Mouse (Mus musculus) hindbrain, embryonic 12.5 days (tissue): ENCODE results near the gene Ptpra. TPM values are rescaled to one million over a fixed set of nuclear protein-coding genes. Genes with fewer than 3 reads are reported as not detected.

Experiments
- ATAC-seq: fragments of 200-750 bp; cut with Nextera tagmentation; 2 replicates; pipeline ENCODE4 v1.8.0; 2017; ENCODE audit warnings: moderate TSS enrichment; ENCODE audit not compliant: low FRiP score
- H3K27ac ChIP-seq: fragments of 300-500 bp; sonication (generic); 2 replicates; pipeline ENCODE4 v1.5.1; 2016; ENCODE audit warnings: mild to moderate bottlenecking
- H3K27me3 ChIP-seq: fragments of 300-500 bp; sonication (generic); 2 replicates; pipeline ENCODE4 v1.6.1; 2016; ENCODE audit warnings: mild to moderate bottlenecking
- H3K36me3 ChIP-seq: fragments of 300-500 bp; sonication (generic); 2 replicates; pipeline ENCODE4 v1.6.1; 2016; ENCODE audit warnings: mild to moderate bottlenecking
- H3K4me1 ChIP-seq: fragments of 300-500 bp; sonication (generic); 2 replicates; pipeline ENCODE4 v1.6.1; 2016
- H3K4me2 ChIP-seq: fragments of 300-500 bp; sonication (generic); replicated peaks from 2 replicates; pipeline ENCODE4 v1.6.1; 2016; ENCODE audit warnings: mild to moderate bottlenecking
- H3K4me3 ChIP-seq: fragments of 300-500 bp; sonication (generic); 2 replicates; pipeline ENCODE4 v1.5.1; 2016; ENCODE audit warnings: mild to moderate bottlenecking
- H3K9ac ChIP-seq: fragments of 300-500 bp; sonication (generic); 2 replicates; pipeline ENCODE4 v1.6.1; 2016; ENCODE audit warnings: mild to moderate bottlenecking, moderate library complexity
- H3K9me3 ChIP-seq: fragments of 300-500 bp; sonication (generic); replicated peaks from 2 replicates; pipeline ENCODE4 v1.6.1; 2016; ENCODE audit warnings: mild to moderate bottlenecking
- WGBS: fragments of 180-500 bp; shearing (Covaris S2); methylation state at CpG from one replicate; pipeline ENCODE4 v1.1.7; 2016; 5-methylcytosine and 5-hydroxymethylcytosine counted together
- polyA plus RNA-seq: library from polyadenylated mRNA; unstranded; fragments of >200 nt; fragmentation: Nextera tagmentation; extraction: Ambion mirVana; gene quantifications from 2 replicates; pipeline ENCODE4 v1.2.1, GENCODE M21; 2016

The Ptpra gene
- polyA plus RNA-seq, 1 experiment from 2014 or later = 129 TPM

DNA sequence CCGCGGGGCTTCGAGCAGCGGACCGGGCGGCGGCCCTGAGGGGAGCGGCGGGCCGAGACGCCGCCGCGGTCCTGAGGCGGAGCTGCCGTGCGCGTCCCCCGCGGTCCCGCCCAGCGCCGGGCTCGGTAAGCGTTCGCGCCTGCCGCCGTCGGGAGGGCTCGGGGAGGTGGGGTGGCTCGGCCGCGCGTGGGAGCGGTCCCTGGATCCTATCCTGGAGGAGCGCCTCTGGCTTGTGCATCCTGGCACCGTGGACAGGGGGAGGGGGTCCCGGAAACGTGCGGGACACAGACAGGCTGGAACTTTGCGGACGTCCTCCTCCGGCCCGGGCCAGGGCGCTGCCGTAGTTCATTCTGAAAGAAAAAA, 337 bp downstream of the Ptpra start:
- H3K27me3 ChIP-seq = peaks cover 9% of the 10 kb centered on the region; the same call in 1 of the 2 replicates
- H3K9me3 ChIP-seq = no peaks in the 10 kb centered on the region
- peak overlapping the region; percentile 76 for H3K9ac ChIP-seq
- peak overlapping the region; percentile 84 for H3K4me2 ChIP-seq
- H3K4me1 ChIP-seq = peaks cover 22% of the 10 kb centered on the region
- under 1% methylated on average over 46 of the region's 47 CpGs for WGBS
- H3K4me3 ChIP-seq = peak overlapping the region; percentile 84
- peak; percentile 81 for ATAC-seq
- peak overlapping the region; percentile 76 for H3K27ac ChIP-seq
- H3K36me3 ChIP-seq = no peaks in the 10 kb centered on the region

DNA sequence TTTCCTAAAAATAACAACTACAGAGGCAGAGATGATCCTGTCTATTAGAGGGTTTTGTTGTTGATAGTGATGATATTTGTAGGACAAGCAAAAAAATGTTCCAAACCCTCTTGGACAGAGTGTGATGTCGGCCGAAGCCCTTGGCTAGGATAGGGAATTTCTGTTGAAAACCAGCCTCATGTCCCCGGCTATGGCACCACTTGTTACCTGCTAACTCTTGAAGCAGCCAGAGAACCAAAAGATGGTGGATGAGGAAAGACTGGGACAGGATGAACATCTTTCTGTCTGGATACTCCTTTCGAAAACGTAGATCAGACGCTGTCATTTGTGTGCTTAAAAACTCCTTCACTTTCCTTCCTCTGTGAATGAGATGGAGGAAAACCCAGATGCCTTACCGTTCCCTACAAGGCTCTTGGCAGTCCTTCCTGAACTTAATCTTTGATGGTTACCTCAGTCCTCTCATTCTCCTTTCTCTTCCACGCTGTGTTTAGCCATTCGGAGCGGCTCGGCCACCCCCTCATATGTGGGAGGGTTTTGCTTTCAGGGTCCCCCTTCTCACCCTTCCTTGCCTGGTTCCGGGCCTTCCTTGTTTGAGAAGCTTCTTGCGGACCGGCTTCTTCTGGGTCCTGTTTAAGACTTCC, 1.1 kb downstream of the Ptpra start:
- no peak overlapping the region for H3K27ac ChIP-seq
- 71% methylated on average over 14 of the region's 14 CpGs for WGBS
- H3K36me3 ChIP-seq = no peaks in the 10 kb centered on the region
- H3K9me3 ChIP-seq = no peaks in the 10 kb centered on the region
- peaks cover 27% of the 10 kb centered on the region for H3K4me1 ChIP-seq
- no peak for ATAC-seq
- peak overlapping the region; percentile 76 for H3K9ac ChIP-seq
- H3K27me3 ChIP-seq = peaks cover 9% of the 10 kb centered on the region; the same call in 1 of the 2 replicates
- peak overlapping the region; percentile 84 for H3K4me3 ChIP-seq
- peak overlapping the region; percentile 84 for H3K4me2 ChIP-seq

DNA sequence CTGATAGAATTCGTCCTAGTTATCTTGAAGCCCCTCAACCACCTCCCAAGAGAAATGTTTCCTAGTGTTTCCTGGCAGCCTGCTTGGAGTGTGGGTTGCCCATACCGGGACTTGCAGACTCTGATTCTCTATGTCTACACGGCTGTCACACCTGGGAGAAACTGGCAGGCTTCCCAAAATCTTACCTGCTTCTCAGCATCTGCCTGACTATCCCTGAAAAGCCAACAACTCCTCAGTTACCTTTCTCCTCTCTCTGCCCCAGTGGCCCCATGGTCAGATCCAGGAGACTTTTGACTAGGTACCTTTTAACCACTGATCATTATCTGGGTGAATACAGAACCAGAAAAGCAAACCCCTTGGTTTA, 1.6 kb downstream of the Ptpra start:
- Histone ChIP-seq H3K27me3 (peaks cover 7% of the 10 kb centered on the region; the same call in 1 of the 2 replicates), H3K9ac (peak overlapping the region; percentile 76; the same call in 1 of the 2 replicates), H3K36me3 (no peaks in the 10 kb centered on the region), H3K4me2 (peak overlapping the region; percentile 84), H3K4me1 (peaks cover 28% of the 10 kb centered on the region), H3K9me3 (no peaks in the 10 kb centered on the region), H3K4me3 (peak overlapping the region; percentile 84; the same call in 1 of the 2 replicates), H3K27ac (no peak overlapping the region)
- 78% methylated on average over 3 of the region's 3 CpGs for WGBS
- ATAC-seq = no peak

GRCm38 (mm10) chr2:130452266-130452665, 2.2 kb downstream of the Ptpra start:
- WGBS = 70% methylated on average over 2 of the region's 2 CpGs
- no peak overlapping the region for H3K27ac ChIP-seq
- no peak overlapping the region for H3K4me2 ChIP-seq
- no peaks in the 10 kb centered on the region for H3K36me3 ChIP-seq
- no peaks in the 10 kb centered on the region for H3K9me3 ChIP-seq
- no peak for ATAC-seq
- H3K4me3 ChIP-seq = no peak overlapping the region
- H3K27me3 ChIP-seq = peaks cover 7% of the 10 kb centered on the region; the same call in 1 of the 2 replicates
- H3K4me1 ChIP-seq = peaks cover 28% of the 10 kb centered on the region
- H3K9ac ChIP-seq = no peak overlapping the region

GRCm38 (mm10) chr2:130453421-130453820, 3.3 kb downstream of the Ptpra start:
- H3K4me3 ChIP-seq = no peak overlapping the region
- H3K36me3 ChIP-seq = no peaks in the 10 kb centered on the region
- 70% methylated on average over 6 of the region's 6 CpGs for WGBS
- no peak overlapping the region for H3K27ac ChIP-seq
- no peak for ATAC-seq
- H3K4me1 ChIP-seq = peaks cover 28% of the 10 kb centered on the region
- H3K9ac ChIP-seq = no peak overlapping the region
- H3K27me3 ChIP-seq = peaks cover under 1% of the 10 kb centered on the region; the same call in 1 of the 2 replicates
- no peaks in the 10 kb centered on the region for H3K9me3 ChIP-seq
- no peak overlapping the region for H3K4me2 ChIP-seq

DNA sequence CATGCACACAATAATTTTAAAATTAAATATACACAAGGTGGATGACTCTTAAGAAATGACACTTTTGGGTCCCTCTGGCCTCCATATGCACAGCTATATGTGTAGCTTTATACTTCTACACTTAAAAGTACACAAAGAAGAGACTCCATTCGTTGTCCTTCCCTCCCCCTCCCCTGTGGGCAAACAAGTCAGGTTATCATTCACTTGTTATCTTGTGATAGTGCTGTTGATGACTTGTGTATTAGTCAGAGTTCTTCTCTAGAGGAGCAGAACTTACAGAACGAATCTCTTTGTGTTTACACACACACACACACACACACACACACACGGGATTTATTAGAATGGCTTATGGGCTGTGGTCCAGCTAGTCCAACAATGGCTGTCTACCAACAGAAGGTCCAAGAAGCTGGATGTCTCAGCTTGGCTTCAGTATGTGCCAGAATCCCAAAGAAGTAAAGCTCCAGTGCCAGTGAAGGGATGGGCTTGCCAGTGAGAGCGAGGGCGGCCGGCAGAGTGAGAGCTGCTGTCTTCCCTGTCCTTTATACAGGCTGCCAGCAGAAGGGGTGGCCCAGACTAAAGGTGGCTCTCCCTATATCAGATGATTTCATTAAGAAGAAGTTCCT, 4.8 kb downstream of the Ptpra start:
- 82% methylated on average over 6 of the region's 6 CpGs for WGBS

GRCm38 (mm10) chr2:130457871-130458270, 7.8 kb downstream of the Ptpra start:
- WGBS = 83% methylated on average over 3 of the region's 3 CpGs
- Histone ChIP-seq H3K27me3 (no peaks in the 10 kb centered on the region), H3K36me3 (no peaks in the 10 kb centered on the region; the same call in 1 of the 2 replicates), H3K4me2 (no peak overlapping the region), H3K9ac (no peak overlapping the region), H3K4me1 (peaks cover 7% of the 10 kb centered on the region; the same call in 1 of the 2 replicates), H3K4me3 (no peak overlapping the region), H3K9me3 (no peaks in the 10 kb centered on the region), H3K27ac (no peak overlapping the region)
- ATAC-seq = no peak

More for the DNA sequence above, 4.8 kb downstream of the Ptpra start:
- no peak for ATAC-seq
- Histone ChIP-seq H3K9me3 (no peaks in the 10 kb centered on the region), H3K27ac (no peak overlapping the region), H3K4me1 (peaks cover 21% of the 10 kb centered on the region), H3K4me3 (no peak overlapping the region), H3K9ac (no peak overlapping the region), H3K4me2 (no peak overlapping the region), H3K36me3 (no peaks in the 10 kb centered on the region), H3K27me3 (no peaks in the 10 kb centered on the region)

GRCm38 (mm10) chr2:130459576-130459975, 9.5 kb downstream of the Ptpra start:
- no peak for ATAC-seq
- Histone ChIP-seq H3K27me3 (no peaks in the 10 kb centered on the region), H3K9me3 (no peaks in the 10 kb centered on the region), H3K9ac (no peak overlapping the region), H3K4me1 (peaks cover 7% of the 10 kb centered on the region; the same call in 1 of the 2 replicates), H3K27ac (no peak overlapping the region), H3K4me3 (no peak overlapping the region), H3K36me3 (no peaks in the 10 kb centered on the region; the same call in 1 of the 2 replicates), H3K4me2 (no peak overlapping the region)
- 91% methylated on average over 3 of the region's 3 CpGs for WGBS

DNA sequence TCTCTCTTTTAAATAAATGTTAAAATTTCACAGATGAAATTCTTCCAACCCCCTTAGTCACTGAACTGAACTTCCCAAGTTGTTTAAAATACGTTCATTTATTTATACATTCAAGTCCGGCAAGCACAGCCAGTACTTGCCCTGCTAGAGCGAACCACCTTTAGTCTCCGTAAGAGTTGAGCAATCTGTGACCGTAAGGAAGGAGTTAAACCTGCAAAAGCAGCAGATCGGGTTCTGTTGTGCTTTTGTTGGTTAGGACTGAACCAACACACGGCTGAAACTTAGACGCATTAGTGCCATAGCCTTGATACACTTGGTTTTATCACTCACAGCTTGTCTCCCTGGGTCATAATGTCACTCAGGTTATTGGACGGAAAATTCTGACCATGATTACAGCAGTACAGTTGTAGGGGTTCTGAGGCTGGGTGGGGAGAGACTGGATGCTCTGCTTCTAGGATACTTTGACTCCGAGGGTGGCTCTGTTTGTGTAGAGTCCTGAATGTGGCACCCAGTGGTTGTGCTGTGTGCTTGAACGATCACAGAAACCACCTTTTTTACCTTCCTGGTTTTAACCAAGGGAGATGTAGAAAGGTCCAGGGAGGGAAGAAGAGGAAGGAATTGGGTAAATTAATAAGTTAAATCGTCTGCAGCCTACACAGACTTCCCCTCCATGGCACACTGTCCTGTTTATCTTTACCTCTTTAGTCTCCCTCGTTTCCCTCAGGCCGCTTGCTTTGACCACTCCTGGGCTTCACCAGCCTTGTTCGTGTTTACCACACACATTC, 11.4 kb downstream of the Ptpra start:
- ATAC-seq = no peak
- Histone ChIP-seq H3K4me2 (no peak overlapping the region), H3K36me3 (no peaks in the 10 kb centered on the region; the same call in 1 of the 2 replicates), H3K9ac (no peak overlapping the region), H3K9me3 (no peaks in the 10 kb centered on the region), H3K4me1 (0 out of 2 replicates have a peak, but pooled peaks cover 2% of the 10 kb centered on the region), H3K4me3 (no peak overlapping the region), H3K27me3 (no peaks in the 10 kb centered on the region), H3K27ac (no peak overlapping the region)
- 82% methylated on average over 15 of the region's 15 CpGs for WGBS

- no peaks in the 10 kb centered on the region; the same call in 1 of the 2 replicates for H3K36me3 ChIP-seq
- no peak overlapping the region for H3K4me3 ChIP-seq
- no peak overlapping the region for H3K4me2 ChIP-seq
- WGBS = 90% methylated on average over 1 of the region's 1 CpGs
- H3K9me3 ChIP-seq = no peaks in the 10 kb centered on the region
- peaks cover 18% of the 10 kb centered on the region for H3K4me1 ChIP-seq
- H3K9ac ChIP-seq = no peak overlapping the region
- H3K27me3 ChIP-seq = no peaks in the 10 kb centered on the region
- ATAC-seq = no peak
- no peak overlapping the region for H3K27ac ChIP-seq
Measured at GRCm38 (mm10) chr2:130466438-130466837, 16.4 kb downstream of the Ptpra start.

GRCm38 (mm10) chr2:130469366-130469765, 19.3 kb downstream of the Ptpra start:
- no peak overlapping the region for H3K9ac ChIP-seq
- H3K27ac ChIP-seq = no peak overlapping the region
- H3K27me3 ChIP-seq = no peaks in the 10 kb centered on the region
- ATAC-seq = no peak
- H3K4me2 ChIP-seq = no peak overlapping the region
- H3K4me1 ChIP-seq = peaks cover 18% of the 10 kb centered on the region
- H3K36me3 ChIP-seq = no peaks in the 10 kb centered on the region
- no peaks in the 10 kb centered on the region for H3K9me3 ChIP-seq
- H3K4me3 ChIP-seq = no peak overlapping the region
- whole genome bisulfite sequencing = 32% methylated on average over 4 of the region's 4 CpGs

- Histone ChIP-seq H3K36me3 (no peaks in the 10 kb centered on the region), H3K9ac (no peak overlapping the region), H3K9me3 (no peaks in the 10 kb centered on the region), H3K27me3 (no peaks in the 10 kb centered on the region), H3K27ac (peak overlapping the region; percentile 17; the same call in 1 of the 2 replicates), H3K4me3 (no peak overlapping the region), H3K4me1 (peaks cover 19% of the 10 kb centered on the region), H3K4me2 (no peak overlapping the region)
- no peak for ATAC-seq
- 70% methylated on average over 2 of the region's 2 CpGs for WGBS
Measured at GRCm38 (mm10) chr2:130469935-130470334, 19.9 kb downstream of the Ptpra start.
